In genomic region chr2:148159028-148159600, GRCm38 (mm10) we compare ENCODE assay signal across 21 mouse cellular contexts.
DNase-seq lines count a peak whose midpoint lies in the region; ATAC-seq and TF ChIP-seq lines count a peak whose summit lies in the region.
"Had no signal": no experiment of that assay in that cellular context is flagged by ENCODE, and none has a peak within 500 bp of the region (broad histone marks: within the 10 kb centered on the region; RNA-seq: fewer than 3 reads in every experiment).

No protein-coding gene starts in this region.

- no peak for TF ChIP-seq POLR2A in kidney, adult 2 months (IDR thresholded peaks at IDR 0.05; ENCODE audit: low read depth, low read length)

- no peak overlapping the region for H3K9ac ChIP-seq in kidney, embryonic 14.5 days (ENCODE audit: low read depth, low read length)
- H3K9ac ChIP-seq: embryonic facial prominence, embryonic 15.5 days; hindbrain, embryonic 15.5 days; intestine, embryonic 15.5 days; liver, embryonic 12.5 days; lung, embryonic 14.5 days had no signal

- peak; percentile 18 to 22 for DNase-seq in adrenal gland, postnatal 36 days
- DNase-seq in adrenal gland, adult 18-20 months (ENCODE audit: low spot score in 2 of 2), result no peak
- peak; percentile 41 for DNase-seq in kidney, adult 2 months
- DNase-seq in R1 (ENCODE audit: low read depth, low spot score), result peak; percentile 2
- peak; percentile 56 for DNase-seq in kidney, postnatal 14 days
- DNase-seq in thymus, postnatal 0 days (ENCODE audit: low spot score), result no peak
- DNase-seq in embryo, embryonic 9.5 days (ENCODE audit: extremely low spot score), result no peak
- DNase-seq: adrenal gland, postnatal 10 days; cerebellum, adult 2 months; heart, postnatal 4 days; lung, embryonic 14.5 days; right cerebral cortex, adult 18-20 months; thymus, postnatal 36 days had no signal

- ATAC-seq in kidney, embryonic 14.5 days (ENCODE audit: low FRiP score, low TSS enrichment), result no peak
- ATAC-seq: forebrain, embryonic 16.5 days; intestine, embryonic 15.5 days; liver, embryonic 12.5 days had no signal

- WGBS in kidney, adult 2 months, result 51% methylated on average over 8 of the region's 8 CpGs
- WGBS in kidney, embryonic 14.5 days, result 53% methylated on average over 8 of the region's 8 CpGs

- H3K4me1 ChIP-seq in kidney, adult 2 months (ENCODE audit: control insufficient read depth, insufficient read depth, low read length), result no peaks in the 10 kb centered on the region
- no peaks in the 10 kb centered on the region for H3K4me1 ChIP-seq in kidney, embryonic 14.5 days (ENCODE audit: control insufficient read depth, insufficient read depth, low read length)
- H3K4me1 ChIP-seq: embryonic facial prominence, embryonic 15.5 days; hindbrain, embryonic 15.5 days; intestine, embryonic 15.5 days; liver, embryonic 12.5 days had no signal

- TF ChIP-seq CTCF in kidney, adult 2 months (conservative IDR thresholded peaks at IDR 0.05; ENCODE audit: insufficient read depth, insufficient read length, low read depth, low read length), result no peak

- no peak overlapping the region for H3K4me2 ChIP-seq in kidney, embryonic 14.5 days (replicated peaks; ENCODE audit: low read depth, low read length)
- H3K4me2 ChIP-seq: embryonic facial prominence, embryonic 15.5 days; hindbrain, embryonic 15.5 days; intestine, embryonic 15.5 days; liver, embryonic 12.5 days; lung, embryonic 14.5 days had no signal

- H3K27me3 ChIP-seq in kidney, adult 2 months (replicated peaks; ENCODE audit: control insufficient read depth, insufficient read depth, low read length), result no peaks in the 10 kb centered on the region
- H3K27me3 ChIP-seq in kidney, embryonic 14.5 days (ENCODE audit: control insufficient read depth, insufficient read depth, low read length), result no peaks in the 10 kb centered on the region
- H3K27me3 ChIP-seq: embryonic facial prominence, embryonic 15.5 days; hindbrain, embryonic 15.5 days; intestine, embryonic 15.5 days; liver, embryonic 12.5 days had no signal

- H3K36me3 ChIP-seq in kidney, adult 2 months (ENCODE audit: control insufficient read depth, insufficient read depth, low read length), result no peaks in the 10 kb centered on the region
- no peaks in the 10 kb centered on the region for H3K36me3 ChIP-seq in kidney, embryonic 14.5 days (ENCODE audit: control insufficient read depth, insufficient read depth, low read length)
- H3K36me3 ChIP-seq: embryonic facial prominence, embryonic 15.5 days; hindbrain, embryonic 15.5 days; intestine, embryonic 15.5 days; liver, embryonic 12.5 days; midbrain, embryonic 10.5 days had no signal

- H3K9me3 ChIP-seq in kidney, embryonic 14.5 days (ENCODE audit: control insufficient read depth, low read length), result no peaks in the 10 kb centered on the region
- H3K9me3 ChIP-seq: embryonic facial prominence, embryonic 15.5 days; hindbrain, embryonic 15.5 days; intestine, embryonic 15.5 days; liver, embryonic 12.5 days; midbrain, embryonic 10.5 days had no signal

- no peak overlapping the region for H3K27ac ChIP-seq in kidney, adult 2 months (ENCODE audit: insufficient read depth, low read depth, low read length)
- H3K27ac ChIP-seq in kidney, embryonic 14.5 days (ENCODE audit: low read depth, low read length), result no peak overlapping the region
- H3K27ac ChIP-seq: embryonic facial prominence, embryonic 15.5 days; hindbrain, embryonic 15.5 days; intestine, embryonic 15.5 days; liver, embryonic 12.5 days; macrophage; midbrain, embryonic 10.5 days had no signal

- no peak overlapping the region for H3K4me3 ChIP-seq in kidney, adult 2 months (ENCODE audit: insufficient read depth, low read depth, low read length)
- H3K4me3 ChIP-seq in kidney, embryonic 14.5 days (ENCODE audit: low read length), result no peak overlapping the region
- H3K4me3 ChIP-seq: embryonic facial prominence, embryonic 15.5 days; hindbrain, embryonic 15.5 days; intestine, embryonic 15.5 days; liver, embryonic 12.5 days; midbrain, embryonic 10.5 days had no signal

Comparison
In these comparisons a context has a peak if more than half of its experiments do, and no peak if none do; other contexts are left out.
1. DNase-seq: peak in adrenal gland, postnatal 36 days (2 of 2), kidney, adult 2 months (single experiment), R1 (single experiment) and kidney, postnatal 14 days (single experiment); none in adrenal gland, adult 18-20 months (0 of 2), thymus, postnatal 0 days (single experiment) and embryo, embryonic 9.5 days (single experiment).